Mouse (Mus musculus) heart, adult 18-20 months (tissue): ENCODE measurements around the gene Sirt2. TPM values are rescaled to one million over a fixed set of nuclear protein-coding genes. Genes with fewer than 3 reads are reported as not detected.

Experiments
- DNase-seq, 2 experiments: peaks; one replicate each; pipeline ENCODE4 v3.0.0; 2021 to 2022; ENCODE audit warnings: mixed read lengths in 1 of 2
- long read RNA-seq, 2 experiments: library from polyadenylated mRNA; stranded (forward); transcript quantifications; one replicate each; pipeline ENCODE4 v2.0.0; 2021
- total RNA-seq, 2 experiments: library from RNA; stranded (reverse); gene quantifications; 2 replicates each; pipeline ENCODE4 v1.2.3; 2021

The Sirt2 gene
- 10 to 100 TPM; 84.3 to 88.4 TPM for total RNA-seq
- long read RNA-seq, experiment 1, transcript Sirt2-202 (15 exons, 1,828 nt), result major isoform, 85 of 103 reads
- long read RNA-seq, experiment 1, partial matches to known transcripts, result 12 of 103 reads
- long read RNA-seq, experiment 1, other reads (novel, unspliced or antisense), result 1 of 103 reads
- long read RNA-seq, experiment 2, transcript Sirt2-202 (15 exons, 1,828 nt), result major isoform, 36 of 49 reads
- long read RNA-seq, experiment 2, partial matches to known transcripts, result 3 of 49 reads
- long read RNA-seq, experiment 2, other reads (novel, unspliced or antisense), result 9 of 49 reads

DNA sequence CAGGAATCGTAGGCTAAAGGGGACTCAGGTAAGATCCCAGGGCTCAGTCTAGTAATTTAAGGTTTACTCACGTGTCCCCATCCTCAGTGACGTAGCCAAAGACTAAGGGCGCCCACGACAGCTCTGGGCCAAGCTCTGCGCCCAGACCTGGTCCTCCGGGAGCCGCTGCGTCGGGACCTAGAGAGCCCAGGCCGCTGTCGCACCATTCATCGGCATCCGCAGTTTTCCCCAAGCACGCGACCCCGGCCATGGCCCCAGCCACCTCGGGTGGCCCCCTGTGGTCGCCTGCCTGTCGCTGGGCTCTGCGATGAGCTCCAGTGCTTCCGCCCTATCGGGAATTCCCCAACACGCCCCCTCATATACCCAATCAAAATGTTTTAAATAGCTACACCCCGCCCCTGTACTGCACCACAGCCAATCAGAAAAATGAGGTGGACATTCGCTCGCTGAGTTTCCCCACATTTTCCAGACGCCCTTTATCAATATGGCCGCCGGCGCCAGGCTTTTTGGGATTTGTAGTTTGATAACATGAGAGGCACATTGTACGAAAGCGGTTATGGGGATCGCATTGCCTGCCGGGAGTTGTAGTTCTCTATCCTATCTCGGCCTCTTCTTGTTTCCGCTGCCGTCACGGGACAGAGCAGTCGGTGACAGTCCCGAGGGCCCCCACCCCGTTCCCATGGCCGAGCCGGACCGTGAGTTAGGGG is at the start of gene Sirt2:
Sirt2 (plus strand) TSS at position 563 of the 707 bp plus-strand sequence.
- DNase-seq, result peak; percentile 98 to 99

DNA sequence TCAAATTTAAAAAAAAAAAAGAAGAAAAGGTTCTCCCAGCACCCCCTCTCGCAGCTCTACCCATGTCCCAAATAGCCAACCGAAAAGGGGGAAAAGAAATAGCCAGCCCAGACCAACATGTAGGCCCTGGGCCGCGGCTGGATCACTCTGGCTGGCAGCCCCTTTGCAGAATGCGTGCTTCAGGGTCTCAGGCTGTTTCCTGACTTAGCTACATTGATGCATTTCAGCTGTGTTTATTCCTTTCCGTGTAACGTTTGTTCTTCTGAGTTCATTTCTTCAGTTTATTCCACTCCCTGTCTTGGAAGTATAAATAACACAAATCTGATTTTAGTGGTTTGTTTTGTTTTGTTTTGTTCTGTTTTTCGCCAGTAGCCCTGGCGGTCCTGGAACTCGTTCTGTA is 48.8 kb upstream of the Sirt2 start:
- DNase-seq, result no peak

DNA sequence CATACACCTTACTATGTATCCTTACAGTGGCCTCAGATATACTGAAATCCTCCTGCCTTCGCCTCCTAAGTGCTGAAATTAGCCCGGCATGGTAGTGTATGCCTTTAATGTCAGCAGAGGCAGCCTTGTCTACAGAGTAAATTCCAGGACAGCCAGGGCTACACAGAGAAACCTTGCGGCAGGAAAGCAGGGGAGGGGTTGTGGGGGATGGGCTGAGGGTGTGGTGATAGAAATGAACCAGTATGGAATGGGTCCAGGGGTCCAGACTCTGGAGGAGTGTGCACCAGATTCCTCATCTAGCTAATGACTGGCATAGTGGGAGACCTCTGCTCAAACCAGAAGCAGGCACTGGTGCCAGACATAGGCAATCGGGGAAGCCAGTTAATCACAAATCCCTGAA is 47.4 kb upstream of the Sirt2 start:
- no peak for DNase-seq

GRCm38 (mm10) chr7:28719650-28720049 is 46.9 kb upstream of the Sirt2 start:
- no peak for DNase-seq

GRCm38 (mm10) chr7:28720753-28721537 is 45.6 kb upstream of the Sirt2 start:
- DNase-seq, result no peak

- DNase-seq, result no peak
Observed at GRCm38 (mm10) chr7:28722079-28722478, 44.5 kb upstream of the Sirt2 start.

GRCm38 (mm10) chr7:28724613-28725012 is 41.9 kb upstream of the Sirt2 start:
- DNase-seq, result no peak

DNA sequence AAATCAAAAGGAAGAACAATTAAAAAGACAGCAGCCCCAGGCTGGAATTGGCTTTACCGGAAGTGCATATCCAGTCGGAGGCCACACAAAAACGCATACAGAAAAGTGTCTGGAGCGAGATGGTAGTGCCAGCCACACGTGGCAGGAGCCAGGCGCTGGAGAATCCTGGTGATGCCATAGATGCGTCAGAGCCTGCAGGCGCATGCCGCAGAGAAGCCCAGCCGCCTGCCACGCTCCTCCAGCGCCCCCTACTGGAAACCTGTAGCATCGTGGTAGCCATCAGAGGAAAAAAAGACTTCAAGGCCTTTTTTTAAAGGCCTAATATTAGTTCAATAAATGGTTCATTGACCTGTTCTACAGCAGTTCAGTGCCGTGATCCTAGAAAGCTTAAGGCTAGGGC is 39.9 kb upstream of the Sirt2 start:
- DNase-seq, result peak; percentile 56 to 76

GRCm38 (mm10) chr7:28727649-28728340 is 38.7 kb upstream of the Sirt2 start:
- no peak for DNase-seq

DNA sequence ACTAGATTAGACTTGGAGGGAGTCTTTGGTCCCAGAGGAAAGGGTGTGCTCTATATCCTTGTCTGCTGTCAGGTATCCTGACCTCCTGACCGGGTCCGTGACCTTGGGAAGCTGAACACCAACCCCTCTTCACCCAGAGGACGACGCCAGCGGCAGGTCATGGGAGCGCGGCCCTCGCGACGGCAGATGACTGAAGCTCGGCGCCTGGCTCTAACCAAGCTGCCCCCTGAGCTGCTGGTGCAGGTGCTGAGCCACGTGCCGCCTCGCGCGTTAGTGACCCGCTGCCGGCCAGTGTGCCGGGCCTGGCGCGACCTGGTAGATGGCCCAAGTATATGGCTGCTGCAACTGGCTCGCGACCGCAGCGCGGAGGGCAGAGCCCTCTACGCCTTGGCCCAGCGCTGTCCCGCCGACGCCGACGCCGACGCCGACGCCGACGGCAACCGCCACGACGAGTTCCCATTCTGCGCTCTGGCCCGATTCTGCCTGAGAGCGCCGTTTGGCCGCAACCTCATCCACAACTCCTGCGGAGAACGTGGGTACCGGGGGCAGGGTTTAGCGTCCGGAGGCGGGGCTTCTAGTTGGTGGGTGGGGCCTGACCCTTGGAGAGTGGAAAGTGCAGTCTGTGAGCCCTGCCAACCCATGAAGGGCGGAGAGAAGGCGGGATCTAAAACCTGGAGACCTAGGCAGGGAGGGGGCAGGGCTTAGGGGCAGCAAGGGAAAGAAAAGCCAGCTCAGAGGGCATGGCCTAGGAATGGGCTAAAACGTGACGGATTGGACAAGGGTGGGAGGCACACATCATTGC is 34.0 kb upstream of the Sirt2 start:
- DNase-seq, result peak; percentile 75 to 78

GRCm38 (mm10) chr7:28733211-28733610 is 33.3 kb upstream of the Sirt2 start:
- DNase-seq, result no peak

DNA sequence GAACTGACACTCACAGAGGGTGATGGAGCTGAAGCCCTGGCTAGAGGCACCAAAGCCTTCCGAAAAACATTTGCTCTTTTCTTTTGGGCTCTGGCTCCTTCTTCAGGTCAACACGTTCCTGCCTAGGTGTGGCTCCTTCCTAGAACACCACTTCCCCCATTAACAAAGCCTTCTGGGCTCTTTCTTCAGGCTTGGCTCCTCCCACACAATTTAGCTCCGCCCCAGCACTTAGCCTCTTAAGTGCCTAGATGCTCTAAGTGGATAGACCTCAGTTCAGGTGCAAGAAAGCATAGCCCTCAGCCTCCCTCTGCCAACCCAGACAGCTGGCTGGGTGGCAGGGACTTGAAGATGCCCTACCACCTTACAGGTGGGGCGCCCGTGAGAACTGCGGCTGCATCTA is 30.8 kb upstream of the Sirt2 start:
- no peak for DNase-seq

DNA sequence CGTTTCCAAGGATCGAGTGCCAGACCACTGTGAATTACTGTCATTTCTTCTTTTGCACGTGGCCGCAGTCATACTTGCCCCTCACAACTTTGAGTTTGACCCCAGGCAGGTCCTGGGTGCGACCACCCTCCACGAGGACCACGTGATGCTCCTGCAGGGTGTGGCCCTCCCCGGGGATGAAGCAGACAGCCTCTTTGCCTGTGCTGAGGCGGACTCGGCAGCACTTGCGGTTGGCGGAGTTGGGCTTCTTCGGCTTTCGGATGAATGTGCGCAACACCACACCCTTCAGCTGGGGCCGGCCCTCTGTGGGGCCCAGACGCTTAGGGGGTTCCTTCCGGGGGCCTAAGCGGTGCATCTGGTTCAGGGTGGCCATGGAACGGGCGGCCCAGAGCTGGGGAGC is 26.7 kb upstream of the Sirt2 start:
- no peak for DNase-seq

- no peak for DNase-seq
Observed at GRCm38 (mm10) chr7:28740949-28741348, 25.6 kb upstream of the Sirt2 start.

GRCm38 (mm10) chr7:28741368-28741708 is 25.2 kb upstream of the Sirt2 start:
- no peak for DNase-seq

GRCm38 (mm10) chr7:28741709-28742438 is 24.7 kb upstream of the Sirt2 start, which contains the start of the genes Mrps12 and Sars2:
Mrps12 (minus strand) TSS chr7:28741820.
Sars2 (plus strand) TSS chr7:28741992.
- DNase-seq, result peak; percentile 97 to 98

DNA sequence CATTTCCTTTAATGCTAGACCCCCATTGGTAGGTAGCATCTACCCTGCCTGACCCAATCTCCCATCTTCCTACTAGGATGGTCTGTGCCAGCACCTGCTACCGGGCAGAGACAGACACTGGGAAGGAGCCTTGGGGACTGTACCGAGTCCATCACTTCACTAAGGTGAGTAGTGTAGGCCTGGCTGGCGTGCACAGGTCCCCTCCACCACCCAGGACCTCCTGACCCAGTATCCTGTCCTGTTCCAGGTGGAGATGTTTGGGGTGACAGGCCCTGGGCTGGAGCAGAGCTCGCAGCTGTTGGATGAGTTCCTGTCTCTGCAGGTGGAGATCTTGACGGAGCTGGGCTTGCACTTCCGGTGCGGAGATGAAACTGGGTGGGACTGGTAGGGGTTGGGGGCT is 16.6 kb upstream of the Sirt2 start:
- no peak for DNase-seq

DNA sequence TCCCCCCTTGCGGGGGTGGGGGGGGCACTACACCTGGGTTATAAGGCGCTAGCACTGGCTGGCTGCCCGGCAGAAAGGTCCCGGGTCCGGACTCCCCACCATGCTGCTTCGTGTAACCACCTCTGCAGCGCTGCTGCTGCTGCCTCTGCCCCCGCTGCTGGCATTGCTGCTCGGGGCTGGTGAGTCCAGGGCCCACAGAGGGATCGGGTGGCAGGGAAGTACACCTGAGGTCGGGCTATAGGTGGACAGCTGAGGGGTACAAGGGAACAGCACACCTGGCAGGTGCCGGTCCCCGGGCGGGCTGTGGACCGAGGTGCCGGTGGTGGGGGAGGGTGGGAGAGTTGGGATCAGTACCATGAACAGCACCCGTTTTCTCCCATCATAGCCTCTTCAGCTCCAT is 10.5 kb upstream of the Sirt2 start, which contains the start of gene Ccer2:
Ccer2 (plus strand) TSS at position 96 of the 400 bp plus-strand sequence.
- no peak for DNase-seq

DNA sequence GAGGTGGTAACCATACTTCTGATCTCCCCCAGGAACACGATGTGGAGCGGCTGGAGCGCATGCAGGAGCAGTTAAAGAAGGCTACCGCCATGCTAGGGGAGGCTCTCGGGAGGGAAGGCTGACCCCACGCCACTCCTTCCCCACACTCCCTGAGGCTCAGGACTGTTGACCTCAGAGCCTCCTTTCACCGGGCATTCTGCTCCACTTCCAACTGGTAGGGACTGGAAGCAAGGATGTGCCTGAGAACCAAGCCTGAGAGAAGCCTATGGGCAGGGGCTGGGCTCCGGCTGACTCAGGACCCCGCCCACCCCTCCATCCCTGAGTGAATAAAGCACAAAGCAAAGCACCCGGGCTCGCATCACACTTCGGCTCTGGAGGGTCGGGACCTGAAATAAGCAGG is 7.9 kb upstream of the Sirt2 start:
- no peak for DNase-seq

DNA sequence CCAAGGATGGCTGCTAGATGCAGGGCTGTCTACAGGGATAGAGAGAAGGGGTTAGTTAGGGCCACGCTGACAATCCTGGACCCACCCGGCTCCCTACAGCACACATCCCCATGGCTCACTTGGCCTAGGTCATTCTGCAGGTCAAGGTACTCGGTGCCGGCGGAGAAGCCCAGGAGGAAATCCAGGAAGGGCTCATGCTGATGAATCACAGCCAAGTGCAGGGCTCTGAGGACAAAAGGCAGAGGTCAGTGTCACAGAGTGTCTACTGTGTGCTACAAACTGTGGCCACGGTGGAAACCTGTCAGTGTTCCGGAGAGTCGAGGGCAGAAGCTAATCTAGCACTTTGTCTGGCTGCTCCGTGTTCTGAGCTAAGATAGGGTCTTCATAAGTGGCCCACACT is 4.6 kb upstream of the Sirt2 start:
- no peak for DNase-seq

GRCm38 (mm10) chr7:28765211-28765610 is 1.3 kb upstream of the Sirt2 start:
- no peak for DNase-seq
